Mouse (Mus musculus) limb, embryonic 14.5 days (tissue): ENCODE data around the gene Ccnb1ip1. TPM values are rescaled to one million over a fixed set of nuclear protein-coding genes. Genes with fewer than 3 reads are reported as not detected.

Source experiments
- ATAC-seq: fragments of 200-750 bp; cut with Nextera tagmentation; 2 replicates; pipeline ENCODE4 v1.8.0; 2017; ENCODE audit warnings: low read depth, moderate number of reproducible peaks, moderate TSS enrichment; ENCODE audit not compliant: low FRiP score
- DNase-seq: peaks from one replicate; pipeline ENCODE4 v3.0.0-alpha.2; 2015; ENCODE audit warnings: low spot score
- H3K27ac ChIP-seq: fragments of 300-500 bp; sonication (generic); replicated peaks from 2 replicates; pipeline ENCODE4 v1.5.1; 2014; ENCODE audit warnings: low read depth, mild to moderate bottlenecking, low read length, moderate library complexity, mixed read lengths
- H3K27me3 ChIP-seq: fragments of 300-500 bp; sonication (generic); 2 replicates; pipeline ENCODE4 v1.6.1; 2014; ENCODE audit warnings: low read length, mixed read lengths; ENCODE audit not compliant: control insufficient read depth, insufficient read depth
- H3K36me3 ChIP-seq: fragments of 300-500 bp; sonication (generic); 2 replicates; pipeline ENCODE4 v1.6.1; 2014; ENCODE audit warnings: mild to moderate bottlenecking, low read length, moderate library complexity, mixed read lengths; ENCODE audit not compliant: control insufficient read depth, insufficient read depth
- H3K4me1 ChIP-seq: fragments of 300-500 bp; sonication (generic); 2 replicates; pipeline ENCODE4 v1.6.1; 2014; ENCODE audit warnings: antibody characterized with exemption, low read length, mixed read lengths; ENCODE audit not compliant: control insufficient read depth, insufficient read depth
- H3K4me2 ChIP-seq: fragments of 300-500 bp; sonication (generic); replicated peaks from 2 replicates; pipeline ENCODE4 v1.6.1; 2014; ENCODE audit warnings: low read depth, mild to moderate bottlenecking, low read length, moderate library complexity; ENCODE audit not compliant: severe bottlenecking
- H3K4me3 ChIP-seq: fragments of 300-500 bp; sonication (generic); replicated peaks from 2 replicates; pipeline ENCODE4 v1.5.1; 2014; ENCODE audit warnings: low read length
- H3K9ac ChIP-seq: fragments of 300-500 bp; sonication (generic); 2 replicates; pipeline ENCODE4 v1.6.1; 2014; ENCODE audit warnings: mild to moderate bottlenecking, low read depth, low read length, moderate library complexity; ENCODE audit not compliant: severe bottlenecking
- H3K9me3 ChIP-seq: fragments of 300-500 bp; sonication (generic); 2 replicates; pipeline ENCODE4 v1.6.1; 2016; ENCODE audit warnings: low read length; ENCODE audit not compliant: control insufficient read depth
- POLR2A ChIP-seq: fragments of 200-500 bp; IDR thresholded peaks from 2 replicates; pipeline ENCODE4 v1.8.0; 2012; ENCODE audit warnings: inconsistent platforms, mild to moderate bottlenecking, moderate library complexity, borderline replicate concordance; ENCODE audit not compliant: insufficient read depth, insufficient read length; ENCODE audit errors: extremely low read depth
- WGBS: fragments of 180-500 bp; shearing (Covaris S2); extraction: QIAGEN DNeasy Blood & Tissue Kit; methylation state at CpG from one replicate; pipeline ENCODE4 v1.1.7; 2014; 5-methylcytosine and 5-hydroxymethylcytosine counted together
- polyA plus RNA-seq, 2 experiments: library from polyadenylated mRNA; depleted of rRNA in 1 of 2; stranded (reverse) in 1 of 2; unstranded in 1 of 2; fragments of >200 nt; fragmentation: Nextera tagmentation in 1 of 2; extraction: Ambion mirVana in 1 of 2; gene quantifications; 2 replicates each; pipeline versions ENCODE4 v1.2.1 to v1.2.3; 2012 to 2014

Ccnb1ip1 gene
- polyA plus RNA-seq (2012; rRNA removed) (not detected in 2 replicates), polyA plus RNA-seq (2014; fragmentation: Nextera tagmentation; extraction: Ambion mirVana) (not detected in 2 replicates)

- Histone ChIP-seq H3K4me3 (peak within 1 kb of the TSS; percentile 48), H3K9ac (peak within 1 kb of the TSS; percentile 64), H3K36me3 (peaks cover 24% of the 10 kb centered on the region), H3K4me1 (peaks cover 4% of the 10 kb centered on the region; the same call in 1 of the 2 replicates), H3K4me2 (peak within 1 kb of the TSS; percentile 46), H3K27me3 (no peaks in the 10 kb centered on the region), H3K9me3 (no peaks in the 10 kb centered on the region), H3K27ac (peak within 1 kb of the TSS; percentile 85)
- TF ChIP-seq POLR2A: 0 out of 2 replicates have a peak, but pooled peaks have one; percentile 56
- DNase-seq (peak; percentile 97), ATAC-seq (peak; percentile 97)
- 2% methylated on average over 42 of the region's 42 CpGs for WGBS
Observed at GRCm38 (mm10) chr14:50807487-50808072, at the start of gene Ccnb1ip1, which contains the start of gene Parp2. TSS of gene Ccnb1ip1 (minus strand) at chr14:50807732. TSS of gene Parp2 (plus strand) at chr14:50807841.

GRCm38 (mm10) chr14:50855788-50856187, 48.3 kb upstream of the Ccnb1ip1 start:
- no peak for TF ChIP-seq POLR2A
- Histone ChIP-seq H3K9me3 (no peaks in the 10 kb centered on the region), H3K4me3 (no peak overlapping the region), H3K4me2 (no peak overlapping the region), H3K4me1 (no peaks in the 10 kb centered on the region), H3K9ac (no peak overlapping the region), H3K27me3 (no peaks in the 10 kb centered on the region), H3K36me3 (peaks cover 11% of the 10 kb centered on the region; the same call in 1 of the 2 replicates), H3K27ac (no peak overlapping the region)
- DNase-seq (no peak), ATAC-seq (no peak)
- WGBS: 81% methylated on average over 5 of the region's 5 CpGs

DNA sequence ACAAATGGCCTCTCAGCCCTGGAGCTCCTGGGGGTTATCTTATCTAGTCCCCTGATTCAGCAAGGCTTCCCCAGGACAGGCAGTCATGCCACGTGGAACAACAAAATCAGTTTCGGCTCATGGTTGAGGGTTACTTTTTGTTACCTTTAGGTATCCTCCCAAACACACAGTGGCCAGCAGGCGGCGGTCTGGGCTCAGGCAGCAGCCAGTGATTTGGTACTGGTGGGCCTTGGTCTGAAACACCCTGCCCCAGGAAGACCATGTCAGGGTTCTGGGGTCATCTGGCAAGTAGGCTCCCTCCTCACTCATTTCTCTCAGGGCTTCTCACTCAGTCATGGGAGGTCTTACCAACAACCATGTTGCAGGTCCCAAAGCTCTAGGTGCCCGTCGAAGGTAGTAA, 29.7 kb upstream of the Ccnb1ip1 start:
- ATAC-seq (no peak), DNase-seq (no peak)
- H3K4me3 ChIP-seq: no peak overlapping the region
- no peak overlapping the region for H3K27ac ChIP-seq
- no peaks in the 10 kb centered on the region for H3K4me1 ChIP-seq
- no peak overlapping the region for H3K4me2 ChIP-seq
- 72% methylated on average over 6 of the region's 6 CpGs for WGBS
- no peaks in the 10 kb centered on the region for H3K9me3 ChIP-seq
- H3K36me3 ChIP-seq: peaks cover 8% of the 10 kb centered on the region
- no peak overlapping the region for H3K9ac ChIP-seq
- TF ChIP-seq POLR2A: no peak
- no peaks in the 10 kb centered on the region for H3K27me3 ChIP-seq

- Histone ChIP-seq H3K9ac (no peak overlapping the region), H3K4me1 (no peaks in the 10 kb centered on the region), H3K27me3 (no peaks in the 10 kb centered on the region), H3K9me3 (no peaks in the 10 kb centered on the region), H3K36me3 (peaks cover 18% of the 10 kb centered on the region), H3K4me2 (no peak overlapping the region), H3K4me3 (no peak overlapping the region), H3K27ac (no peak overlapping the region)
- no peak for ATAC-seq
- 59% methylated on average over 2 of the region's 2 CpGs for WGBS
- no peak for TF ChIP-seq POLR2A
- no peak for DNase-seq
Observed at GRCm38 (mm10) chr14:50834435-50834834, 26.9 kb upstream of the Ccnb1ip1 start.

- Histone ChIP-seq H3K4me3 (no peak overlapping the region), H3K4me2 (no peak overlapping the region), H3K36me3 (peaks cover 18% of the 10 kb centered on the region), H3K9me3 (no peaks in the 10 kb centered on the region), H3K4me1 (no peaks in the 10 kb centered on the region), H3K27ac (no peak overlapping the region), H3K27me3 (no peaks in the 10 kb centered on the region), H3K9ac (no peak overlapping the region)
- TF ChIP-seq POLR2A: no peak
- DNase-seq: no peak
- no peak for ATAC-seq
- WGBS: 81% methylated on average over 10 of the region's 10 CpGs
Observed at GRCm38 (mm10) chr14:50833964-50834363, 26.4 kb upstream of the Ccnb1ip1 start.
